Mouse (Mus musculus): ENCODE results near the gene Wdr62.

The Wdr62 gene

DNA sequence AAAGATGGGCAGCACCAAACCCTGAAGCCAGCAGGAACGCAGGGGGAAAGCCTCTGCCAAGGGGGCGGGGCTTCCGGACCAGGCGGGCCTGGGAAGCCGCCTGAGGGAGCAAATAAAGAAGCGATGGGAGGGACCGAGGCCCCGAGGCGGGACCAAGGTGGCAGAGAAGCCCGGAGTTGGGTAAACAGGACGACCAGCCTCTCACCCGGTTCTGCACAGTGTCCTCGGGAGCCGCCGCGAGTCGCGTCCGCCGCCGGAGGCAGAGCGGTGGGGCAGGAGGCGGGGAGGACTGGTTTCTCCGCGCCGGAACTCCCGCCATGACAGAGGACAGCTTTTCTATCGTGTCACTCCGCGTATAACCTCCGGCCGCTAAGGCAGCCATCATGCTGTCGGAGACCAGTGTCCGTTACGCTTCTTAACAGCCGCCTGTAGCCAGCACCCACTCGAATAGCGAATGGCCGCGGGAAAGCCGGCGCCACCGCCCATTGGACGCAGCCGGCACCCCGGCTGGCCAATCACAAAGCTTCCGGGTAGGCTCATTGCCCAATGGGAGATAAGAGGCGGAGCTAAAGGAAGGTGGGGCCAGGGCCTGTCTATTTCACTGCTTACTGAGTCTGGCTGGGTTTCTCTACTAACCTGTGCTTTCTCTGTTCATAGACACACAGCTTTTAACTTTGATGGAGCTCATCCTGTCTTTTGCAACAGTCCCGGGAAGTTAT is at the start of gene Wdr62, which contains the start of gene Thap8:
Wdr62 (minus strand) TSS at position 469 of the 719 bp plus-strand sequence.
Thap8 (plus strand) TSS at position 144 of the 719 bp plus-strand sequence.
- ATAC-seq (ENCODE audit: insufficient number of reproducible peaks, low FRiP score, low TSS enrichment) = peak; percentile 88

DNA sequence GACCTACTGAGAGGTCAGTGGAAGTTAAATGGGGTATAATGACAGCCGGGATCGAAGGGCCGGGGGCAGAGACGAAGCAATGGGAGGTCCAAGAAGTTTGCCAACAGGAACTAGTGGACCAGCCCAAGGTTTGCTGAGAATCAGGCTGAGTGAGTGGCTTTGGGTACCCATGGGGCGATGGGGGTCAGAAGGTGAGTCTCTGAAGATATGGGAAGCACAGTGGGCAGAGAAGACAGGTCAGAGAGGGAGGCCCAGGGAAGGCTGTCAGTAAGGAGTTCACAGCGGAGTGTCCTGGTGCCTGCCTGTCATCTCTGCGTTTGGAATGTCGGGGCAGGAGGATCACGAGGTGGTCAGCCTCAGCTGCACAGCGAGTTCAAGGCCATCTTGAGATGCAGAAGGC is 48.2 kb upstream of the Wdr62 start:
- ATAC-seq (ENCODE audit: insufficient number of reproducible peaks, low FRiP score, low TSS enrichment) = no peak

GRCm38 (mm10) chr7:30327140-30327539 is 46.9 kb upstream of the Wdr62 start:
- ATAC-seq (ENCODE audit: insufficient number of reproducible peaks, low FRiP score, low TSS enrichment) = peak; percentile 56; the same call in 1 of the 2 replicates

DNA sequence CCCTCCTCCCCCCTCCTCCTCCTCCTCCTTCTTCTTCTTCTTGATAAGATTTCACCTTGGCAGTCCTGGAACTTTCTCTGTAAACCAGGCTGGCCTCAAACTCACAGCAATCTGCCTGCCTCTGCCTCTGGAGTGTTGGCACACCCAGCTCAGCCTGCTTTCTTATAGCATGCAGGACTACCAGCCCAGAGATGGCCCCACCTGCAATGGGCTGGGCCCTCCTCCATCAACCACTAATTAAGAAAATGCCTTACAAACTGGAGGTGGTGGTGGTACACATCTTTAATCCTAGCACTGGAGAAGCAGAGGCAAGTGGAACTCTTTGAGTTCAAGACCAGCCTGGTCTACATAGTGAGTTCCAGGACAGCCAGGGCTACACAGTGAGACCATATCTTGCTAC is 46.2 kb upstream of the Wdr62 start:
- no peak for ATAC-seq (ENCODE audit: insufficient number of reproducible peaks, low FRiP score, low TSS enrichment)

- no peak for ATAC-seq (ENCODE audit: insufficient number of reproducible peaks, low FRiP score, low TSS enrichment)
Measured at GRCm38 (mm10) chr7:30325364-30325763, 45.1 kb upstream of the Wdr62 start.

DNA sequence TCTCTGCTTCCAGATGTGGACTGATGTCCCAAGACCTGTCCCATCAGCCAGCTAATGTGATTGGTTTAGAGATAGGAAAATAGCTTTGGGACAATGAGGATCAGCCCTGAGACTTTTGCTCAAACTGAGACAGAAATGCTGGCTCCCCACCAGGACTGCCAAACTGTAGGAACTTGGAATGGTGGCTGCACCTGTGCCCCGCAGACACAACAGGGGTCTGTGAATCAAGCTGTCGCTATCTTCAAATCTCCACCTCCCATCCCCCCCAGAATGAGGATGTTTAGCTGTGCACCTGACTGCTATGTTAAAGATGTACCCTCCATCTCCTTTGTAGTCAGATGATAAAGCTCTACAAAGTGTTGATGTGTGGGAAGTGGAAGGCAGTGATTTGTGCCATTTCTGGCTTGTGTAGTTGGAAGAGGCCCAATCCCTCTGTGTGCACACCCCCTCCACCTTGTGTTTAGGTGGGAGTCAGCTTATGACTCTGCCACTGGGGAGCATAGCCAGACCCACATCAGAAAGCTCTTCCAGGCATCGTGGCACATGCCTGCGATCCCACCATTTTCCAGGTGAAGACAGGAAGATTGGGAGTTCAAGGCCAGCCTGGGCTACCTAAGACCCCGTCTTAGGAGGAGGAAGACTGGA is 44.2 kb upstream of the Wdr62 start:
- ATAC-seq (ENCODE audit: insufficient number of reproducible peaks, low FRiP score, low TSS enrichment) = no peak

GRCm38 (mm10) chr7:30323795-30324194 is 43.6 kb upstream of the Wdr62 start, which contains the start of gene Sdhaf1:
Gene Sdhaf1, minus strand, starts transcription at chr7:30323895.
- ATAC-seq (ENCODE audit: insufficient number of reproducible peaks, low FRiP score, low TSS enrichment) = no peak

- no peak for ATAC-seq (ENCODE audit: insufficient number of reproducible peaks, low FRiP score, low TSS enrichment)
Measured at GRCm38 (mm10) chr7:30322865-30323264, 42.6 kb upstream of the Wdr62 start.

GRCm38 (mm10) chr7:30322285-30322667 is 42.1 kb upstream of the Wdr62 start:
- peak; percentile 83 for ATAC-seq (ENCODE audit: insufficient number of reproducible peaks, low FRiP score, low TSS enrichment)

DNA sequence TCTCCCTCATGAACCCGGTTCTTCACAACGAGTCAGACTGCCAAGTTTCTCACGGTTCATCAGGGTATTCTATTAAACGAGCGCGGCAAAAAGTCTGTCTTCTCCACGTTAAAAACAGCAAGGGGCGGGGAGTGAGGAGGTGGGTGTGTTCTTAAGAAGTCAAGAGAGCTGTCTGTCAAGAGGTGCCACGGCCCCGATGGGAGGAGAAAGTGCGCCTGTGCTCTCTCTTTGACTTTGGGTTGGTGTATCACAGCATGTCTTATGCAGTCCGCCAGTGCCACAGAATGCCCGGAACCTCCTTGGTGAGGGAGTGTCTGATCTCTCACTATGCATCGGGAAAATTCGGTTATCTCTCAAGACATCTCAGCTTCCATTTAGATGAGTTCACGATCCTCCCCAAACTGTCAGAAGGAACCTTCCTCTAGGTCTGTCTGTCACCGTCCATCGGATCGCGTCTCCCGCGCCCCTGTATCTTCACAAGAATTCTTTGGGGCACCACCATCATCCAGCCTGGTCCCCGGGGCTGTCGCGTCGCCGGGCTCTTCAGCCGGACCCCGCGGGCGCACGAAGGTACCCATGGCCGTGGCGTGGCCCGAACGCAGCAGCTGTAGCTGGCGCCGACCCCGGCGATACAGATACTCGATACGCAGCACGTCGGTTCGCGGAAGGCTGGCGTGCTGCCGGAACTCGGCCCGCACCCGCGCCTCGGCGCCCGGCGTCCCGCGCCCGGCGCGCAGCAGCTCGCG is 41.5 kb upstream of the Wdr62 start, which contains the start of gene E130208F15Rik:
E130208F15Rik (plus strand) TSS at position 202 of the 746 bp plus-strand sequence.
- peak; percentile 58; the same call in 1 of the 2 replicates for ATAC-seq (ENCODE audit: insufficient number of reproducible peaks, low FRiP score, low TSS enrichment)

GRCm38 (mm10) chr7:30320946-30321345 is 40.7 kb upstream of the Wdr62 start:
- ATAC-seq (ENCODE audit: insufficient number of reproducible peaks, low FRiP score, low TSS enrichment) = no peak

DNA sequence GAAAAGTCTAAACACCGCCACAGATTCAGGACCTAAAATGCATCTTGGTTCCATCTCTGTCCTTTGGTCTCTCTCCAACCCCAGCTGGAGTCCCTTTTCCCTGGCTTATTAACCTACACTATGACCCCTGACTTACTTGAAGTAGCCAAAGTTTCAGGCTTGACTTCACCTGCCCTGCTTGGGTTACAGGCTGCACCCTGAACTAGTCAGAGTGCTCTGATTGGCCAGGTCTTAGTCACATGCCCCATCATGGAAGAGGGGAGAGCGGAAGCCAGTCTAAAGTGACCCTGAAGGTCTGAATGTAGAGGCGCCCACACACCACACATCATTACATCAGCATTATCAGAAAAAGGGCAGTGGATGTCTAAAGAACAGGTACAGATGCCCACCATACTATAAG is 37.9 kb upstream of the Wdr62 start:
- ATAC-seq (ENCODE audit: insufficient number of reproducible peaks, low FRiP score, low TSS enrichment) = no peak

- no peak for ATAC-seq (ENCODE audit: insufficient number of reproducible peaks, low FRiP score, low TSS enrichment)
Measured at GRCm38 (mm10) chr7:30315559-30316529, 35.6 kb upstream of the Wdr62 start.

DNA sequence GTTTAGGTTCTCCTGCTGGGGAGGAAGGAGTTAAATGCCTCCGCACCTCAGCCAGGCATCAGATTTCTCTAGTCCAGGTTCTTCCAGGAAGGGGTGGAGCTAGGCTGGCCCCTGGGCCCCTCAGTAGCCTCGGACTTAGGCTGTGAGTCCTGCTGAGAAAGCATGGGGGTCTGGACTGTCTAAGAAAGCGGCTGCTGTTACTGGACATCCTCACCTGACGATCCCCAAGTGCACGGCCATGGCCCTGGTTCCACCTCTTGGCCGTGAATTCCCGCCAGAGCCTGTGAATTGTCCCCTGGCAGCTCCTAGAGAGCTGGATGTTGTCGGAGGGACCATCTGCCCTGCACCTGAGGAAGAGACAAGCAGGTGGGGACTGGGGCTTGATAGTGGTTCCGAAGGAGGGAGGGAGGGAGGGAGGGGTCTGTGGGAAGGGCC is 34.5 kb upstream of the Wdr62 start, which contains the start of gene Syne4:
Syne4 (plus strand) TSS at position 87 of the 435 bp plus-strand sequence.
- no peak for ATAC-seq (ENCODE audit: insufficient number of reproducible peaks, low FRiP score, low TSS enrichment)

GRCm38 (mm10) chr7:30313666-30314320 is 33.6 kb upstream of the Wdr62 start:
- no peak for ATAC-seq (ENCODE audit: insufficient number of reproducible peaks, low FRiP score, low TSS enrichment)

GRCm38 (mm10) chr7:30310136-30310535 is 29.9 kb upstream of the Wdr62 start:
- no peak for ATAC-seq (ENCODE audit: insufficient number of reproducible peaks, low FRiP score, low TSS enrichment)

DNA sequence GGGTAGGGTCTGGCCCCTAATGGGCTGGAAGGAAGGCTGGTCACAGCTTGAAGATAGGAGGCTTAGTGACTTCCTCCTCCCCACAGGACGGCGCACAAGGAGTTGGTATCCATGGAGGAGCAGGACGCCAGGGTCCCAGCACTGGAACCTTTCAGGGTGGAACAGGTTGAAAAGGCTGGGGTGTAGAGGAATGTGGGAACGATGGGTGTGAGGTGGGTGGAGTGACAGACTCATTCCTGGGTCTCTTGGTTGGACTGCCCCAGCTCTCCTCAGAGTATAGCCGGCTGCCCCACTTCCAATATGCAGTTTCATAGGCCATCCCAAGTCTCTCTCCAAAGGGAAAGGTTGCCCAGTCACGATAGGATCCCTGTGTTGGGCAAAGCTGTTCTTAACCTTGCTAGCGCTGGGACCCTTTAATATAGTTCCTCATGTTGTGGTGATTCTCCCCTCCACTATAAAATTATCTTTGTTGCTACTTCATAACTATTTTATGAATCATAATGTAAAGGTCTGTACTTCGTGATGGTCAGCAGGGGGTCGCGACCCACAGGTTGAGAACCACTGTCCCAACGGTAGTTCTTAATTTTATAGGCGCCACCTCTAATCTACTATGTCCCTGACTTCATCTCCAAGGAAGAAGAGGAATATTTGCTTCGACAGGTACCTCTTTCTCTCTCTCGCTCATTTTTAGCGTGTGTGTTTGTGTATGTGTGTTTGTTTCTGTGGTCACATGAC is 29.3 kb upstream of the Wdr62 start:
- ATAC-seq (ENCODE audit: insufficient number of reproducible peaks, low FRiP score, low TSS enrichment) = no peak

Measured in cerebellum, adult (tissue).